Mouse (Mus musculus): Measurements from ENCODE around the gene Dag1. TPM values are rescaled to one million over a fixed set of nuclear protein-coding genes. Genes with fewer than 3 reads are reported as not detected.

The Dag1 gene
- polyA plus RNA-seq, 1 experiment from 2014 or later = 62.4 TPM

DNA sequence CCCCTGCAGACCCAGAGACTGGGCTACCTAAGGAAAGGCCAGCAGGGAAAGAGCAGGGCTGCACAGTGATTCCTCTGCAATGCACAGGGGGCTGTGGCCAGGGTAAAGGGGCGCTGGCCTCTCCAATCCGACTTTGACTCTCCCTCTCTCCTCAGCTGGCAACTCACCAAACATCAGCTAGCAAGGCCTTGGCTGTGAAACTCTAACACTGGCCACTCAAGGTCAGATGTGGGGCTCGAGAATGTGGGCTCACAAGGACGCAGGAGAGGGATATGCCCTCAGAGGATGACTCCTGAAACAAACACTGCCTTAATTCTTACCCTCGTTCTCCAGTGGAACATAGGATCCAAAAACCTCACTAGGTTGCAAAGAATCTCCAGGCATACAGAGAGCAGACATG is 85.4 kb downstream of the Dag1 start:
- H3K4me2 ChIP-seq (ENCODE audit: low read depth) = no peak overlapping the region
- 75% methylated on average over 5 of the region's 5 CpGs for WGBS
- no peak for DNase-seq (ENCODE audit: low spot score)
- H3K4me3 ChIP-seq (ENCODE audit: low read depth, low read length) = no peak overlapping the region
- no peaks in the 10 kb centered on the region for H3K27me3 ChIP-seq (ENCODE audit: control insufficient read depth, insufficient read depth, low read length)
- no peak for ATAC-seq (ENCODE audit: insufficient read depth, low FRiP score, low TSS enrichment)
- H3K36me3 ChIP-seq (ENCODE audit: control insufficient read depth, insufficient read depth, low read length) = no peaks in the 10 kb centered on the region
- H3K9ac ChIP-seq (ENCODE audit: low read length) = no peak overlapping the region
- H3K9me3 ChIP-seq (ENCODE audit: control insufficient read depth, low read length) = no peaks in the 10 kb centered on the region
- H3K4me1 ChIP-seq (ENCODE audit: control insufficient read depth, insufficient read depth, low read length) = no peaks in the 10 kb centered on the region
- no peak overlapping the region for H3K27ac ChIP-seq (ENCODE audit: low read depth, low read length)

DNA sequence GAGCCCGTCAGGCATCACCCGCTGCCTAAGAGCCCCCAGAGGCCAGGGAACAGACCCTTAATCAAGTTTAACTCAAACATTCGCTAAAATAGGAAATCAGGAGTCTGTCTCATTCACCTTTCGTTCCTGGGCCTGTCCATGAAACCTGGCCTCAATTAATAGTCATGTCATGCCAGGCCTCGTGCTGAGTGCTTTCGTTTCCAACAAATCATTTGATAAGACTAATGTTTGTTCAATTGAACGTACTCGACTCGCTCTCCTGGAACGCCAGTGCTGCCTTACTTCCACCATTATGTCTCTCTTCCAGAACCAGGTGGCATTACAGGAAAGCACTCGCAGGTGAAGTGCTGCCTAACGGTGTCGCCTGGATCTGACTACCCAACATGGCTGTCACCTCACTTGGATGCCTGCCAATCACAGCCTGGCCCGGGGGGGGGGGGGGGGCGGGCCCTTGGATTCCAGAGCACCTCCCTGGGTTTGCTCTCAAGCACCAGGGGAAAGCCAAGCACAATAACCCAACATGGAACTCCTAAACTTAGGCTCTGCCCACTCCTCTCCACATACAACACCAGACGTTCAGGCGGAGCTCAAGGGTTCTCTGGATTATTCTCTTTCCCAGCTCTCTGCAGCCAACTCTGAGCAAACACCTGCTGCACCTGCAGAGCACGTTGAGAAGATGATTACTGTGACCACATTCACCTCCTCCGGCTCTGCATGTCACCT is 88.5 kb downstream of the Dag1 start:
- no peak overlapping the region for H3K4me2 ChIP-seq (ENCODE audit: low read depth)
- no peak overlapping the region for H3K27ac ChIP-seq (ENCODE audit: low read depth, low read length)
- WGBS = 87% methylated on average over 18 of the region's 19 CpGs
- H3K4me3 ChIP-seq (ENCODE audit: low read depth, low read length) = no peak overlapping the region
- H3K4me1 ChIP-seq (ENCODE audit: control insufficient read depth, insufficient read depth, low read length) = no peaks in the 10 kb centered on the region
- no peaks in the 10 kb centered on the region for H3K9me3 ChIP-seq (ENCODE audit: control insufficient read depth, low read length)
- no peak overlapping the region for H3K9ac ChIP-seq (ENCODE audit: low read length)
- DNase-seq (ENCODE audit: low spot score) (no peak), ATAC-seq (ENCODE audit: insufficient read depth, low FRiP score, low TSS enrichment) (no peak)
- H3K36me3 ChIP-seq (ENCODE audit: control insufficient read depth, insufficient read depth, low read length) = no peaks in the 10 kb centered on the region
- no peaks in the 10 kb centered on the region for H3K27me3 ChIP-seq (ENCODE audit: control insufficient read depth, insufficient read depth, low read length)

DNA sequence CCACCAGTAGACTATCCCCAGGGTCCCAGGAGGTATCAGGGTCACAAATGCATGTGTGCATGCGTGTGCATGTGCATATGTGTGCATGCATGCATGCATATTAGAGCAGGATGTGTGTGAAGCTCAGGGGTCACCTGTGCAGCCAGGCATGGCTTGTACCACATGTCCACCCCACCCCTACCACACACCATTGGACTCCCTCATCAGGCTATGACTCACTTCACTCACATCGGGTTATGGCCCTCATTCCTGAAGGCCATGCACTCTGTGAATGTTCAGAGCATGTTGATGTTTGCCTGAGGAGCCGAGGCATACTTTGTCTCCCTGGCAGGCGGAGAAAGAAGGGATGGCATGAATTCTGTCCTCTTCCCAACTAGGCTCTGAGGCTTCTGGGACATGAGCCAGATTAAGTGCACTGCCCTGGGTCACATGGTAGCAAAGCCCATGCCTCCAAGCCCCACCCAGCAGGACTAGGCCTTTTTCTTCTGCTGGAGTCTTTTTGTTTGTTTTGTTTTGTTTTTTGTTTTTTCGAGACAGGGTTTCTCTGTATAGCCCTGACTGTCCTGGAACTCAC is 90.9 kb downstream of the Dag1 start:
- ATAC-seq (ENCODE audit: insufficient read depth, low FRiP score, low TSS enrichment) = no peak
- WGBS = 81% methylated on average over 5 of the region's 5 CpGs
- Histone ChIP-seq H3K4me3 (ENCODE audit: low read depth, low read length) (no peak overlapping the region), H3K27ac (ENCODE audit: low read depth, low read length) (no peak overlapping the region), H3K9ac (ENCODE audit: low read length) (no peak overlapping the region), H3K27me3 (ENCODE audit: control insufficient read depth, insufficient read depth, low read length) (no peaks in the 10 kb centered on the region), H3K9me3 (ENCODE audit: control insufficient read depth, low read length) (no peaks in the 10 kb centered on the region), H3K36me3 (ENCODE audit: control insufficient read depth, insufficient read depth, low read length) (no peaks in the 10 kb centered on the region), H3K4me2 (ENCODE audit: low read depth) (no peak overlapping the region), H3K4me1 (ENCODE audit: control insufficient read depth, insufficient read depth, low read length) (no peaks in the 10 kb centered on the region)
- DNase-seq (ENCODE audit: low spot score) = no peak

DNA sequence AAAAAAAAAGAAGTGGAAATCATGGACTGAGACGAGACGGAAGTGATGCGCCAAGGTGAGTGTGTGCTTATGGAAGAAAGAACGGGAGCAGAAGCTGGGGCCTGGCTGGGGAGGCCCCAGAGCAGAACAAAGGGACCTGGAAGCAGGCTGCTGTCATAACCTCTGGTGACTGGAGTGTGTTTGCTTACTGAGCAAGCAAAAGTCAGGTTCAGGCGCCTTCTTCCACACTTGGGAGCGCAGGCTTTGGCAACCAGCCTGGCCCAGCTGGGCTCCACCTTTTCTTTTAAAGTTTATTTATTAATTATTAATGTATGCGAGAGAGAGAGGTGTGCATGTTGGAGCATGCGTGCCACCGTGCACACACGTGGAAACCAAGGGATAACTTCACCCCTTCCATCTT is 94.0 kb downstream of the Dag1 start:
- Histone ChIP-seq H3K4me1 (ENCODE audit: control insufficient read depth, insufficient read depth, low read length) (no peaks in the 10 kb centered on the region), H3K36me3 (ENCODE audit: control insufficient read depth, insufficient read depth, low read length) (no peaks in the 10 kb centered on the region), H3K27me3 (ENCODE audit: control insufficient read depth, insufficient read depth, low read length) (no peaks in the 10 kb centered on the region), H3K4me3 (ENCODE audit: low read depth, low read length) (no peak overlapping the region), H3K9me3 (ENCODE audit: control insufficient read depth, low read length) (no peaks in the 10 kb centered on the region), H3K9ac (ENCODE audit: low read length) (no peak overlapping the region), H3K27ac (ENCODE audit: low read depth, low read length) (no peak overlapping the region), H3K4me2 (ENCODE audit: low read depth) (no peak overlapping the region)
- DNase-seq (ENCODE audit: low spot score) = no peak
- WGBS = 84% methylated on average over 10 of the region's 10 CpGs
- ATAC-seq (ENCODE audit: insufficient read depth, low FRiP score, low TSS enrichment) = no peak

DNA sequence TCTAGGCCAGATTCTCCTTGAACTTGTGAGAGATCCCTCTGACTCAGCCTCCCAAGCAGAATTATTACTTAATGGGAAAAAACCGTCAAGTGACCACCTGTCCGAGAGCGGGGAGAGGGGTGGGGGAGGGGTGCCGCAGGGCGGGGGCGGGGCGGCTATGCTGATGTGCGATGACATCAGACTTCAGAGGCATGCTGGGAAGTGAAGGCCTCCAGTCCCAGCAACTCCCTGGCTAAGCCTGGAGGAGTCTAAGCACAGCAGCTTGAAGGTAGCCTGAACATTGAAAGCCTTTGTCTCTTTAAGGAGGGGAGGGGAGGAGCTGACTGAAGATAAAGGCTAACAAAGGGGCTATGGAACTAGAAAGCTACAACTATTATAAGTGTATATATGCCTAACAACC is 98.6 kb downstream of the Dag1 start:
- no peak for DNase-seq (ENCODE audit: low spot score)
- Histone ChIP-seq H3K4me2 (ENCODE audit: low read depth) (no peak overlapping the region), H3K4me1 (ENCODE audit: control insufficient read depth, insufficient read depth, low read length) (no peaks in the 10 kb centered on the region), H3K36me3 (ENCODE audit: control insufficient read depth, insufficient read depth, low read length) (no peaks in the 10 kb centered on the region), H3K9me3 (ENCODE audit: control insufficient read depth, low read length) (no peaks in the 10 kb centered on the region), H3K4me3 (ENCODE audit: low read depth, low read length) (no peak overlapping the region), H3K27ac (ENCODE audit: low read depth, low read length) (no peak overlapping the region), H3K27me3 (ENCODE audit: control insufficient read depth, insufficient read depth, low read length) (no peaks in the 10 kb centered on the region), H3K9ac (ENCODE audit: low read length) (no peak overlapping the region)
- WGBS = 34% methylated on average over 8 of the region's 8 CpGs
- ATAC-seq (ENCODE audit: insufficient read depth, low FRiP score, low TSS enrichment) = no peak

DNA sequence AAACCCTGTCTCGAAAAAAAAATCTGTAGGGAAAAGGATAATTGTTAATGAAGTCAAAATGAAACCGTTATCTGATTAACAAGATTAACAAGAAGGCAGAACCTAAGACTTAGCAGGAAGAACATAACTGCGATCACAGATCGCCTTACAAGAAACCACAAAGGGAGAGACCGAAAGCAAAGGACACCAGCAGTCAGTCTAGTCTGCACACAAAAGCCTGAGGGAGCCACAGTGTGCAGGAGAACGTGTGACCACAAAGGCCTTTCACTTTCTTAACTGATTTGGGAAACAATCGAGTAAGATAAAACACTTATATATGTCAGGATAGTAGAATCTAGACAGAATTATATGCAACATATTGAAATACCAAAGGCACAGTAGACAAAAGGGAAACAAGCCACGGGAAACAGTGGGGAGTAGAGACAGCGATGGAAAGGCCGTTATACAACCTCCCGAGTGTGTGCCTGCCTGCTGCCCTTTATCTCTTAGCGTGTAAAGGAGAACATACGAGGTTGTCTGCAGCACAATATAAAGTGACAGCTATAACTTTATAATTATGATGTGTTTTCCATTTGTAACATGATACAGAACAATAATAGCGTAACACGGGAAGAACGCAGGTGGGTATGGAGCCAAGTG is 100.0 kb downstream of the Dag1 start:
- no peak overlapping the region for H3K9ac ChIP-seq (ENCODE audit: low read length)
- 84% methylated on average over 16 of the region's 16 CpGs for WGBS
- H3K27ac ChIP-seq (ENCODE audit: low read depth, low read length) = no peak overlapping the region
- H3K9me3 ChIP-seq (ENCODE audit: control insufficient read depth, low read length) = no peaks in the 10 kb centered on the region
- ATAC-seq (ENCODE audit: insufficient read depth, low FRiP score, low TSS enrichment) (no peak), DNase-seq (ENCODE audit: low spot score) (no peak)
- H3K27me3 ChIP-seq (ENCODE audit: control insufficient read depth, insufficient read depth, low read length) = no peaks in the 10 kb centered on the region
- no peak overlapping the region for H3K4me3 ChIP-seq (ENCODE audit: low read depth, low read length)
- H3K4me2 ChIP-seq (ENCODE audit: low read depth) = no peak overlapping the region
- H3K4me1 ChIP-seq (ENCODE audit: control insufficient read depth, insufficient read depth, low read length) = no peaks in the 10 kb centered on the region
- H3K36me3 ChIP-seq (ENCODE audit: control insufficient read depth, insufficient read depth, low read length) = no peaks in the 10 kb centered on the region

DNA sequence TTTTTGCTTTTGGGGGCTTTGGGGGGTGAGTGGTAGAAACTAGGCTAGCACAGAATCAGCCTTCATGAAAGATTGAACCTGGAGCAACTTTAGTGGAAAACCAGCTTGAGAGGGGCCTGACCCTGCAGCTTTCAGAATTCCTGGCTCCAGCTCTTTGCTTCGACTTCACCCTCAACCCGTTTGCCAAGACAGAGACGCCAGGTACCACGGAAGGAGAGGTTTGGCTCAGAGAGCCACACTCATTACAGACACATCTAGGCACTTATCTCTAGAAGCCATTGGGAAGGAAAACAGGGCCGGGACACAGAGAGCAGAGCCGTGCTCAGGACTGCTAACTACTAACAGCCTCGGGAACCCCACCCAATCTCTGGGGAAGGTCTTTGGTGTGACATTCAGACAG is 105.9 kb downstream of the Dag1 start:
- no peak overlapping the region for H3K4me2 ChIP-seq (ENCODE audit: low read depth)
- no peak overlapping the region for H3K4me3 ChIP-seq (ENCODE audit: low read depth, low read length)
- H3K9me3 ChIP-seq (ENCODE audit: control insufficient read depth, low read length) = no peaks in the 10 kb centered on the region
- no peak overlapping the region for H3K9ac ChIP-seq (ENCODE audit: low read length)
- 83% methylated on average over 7 of the region's 7 CpGs for WGBS
- no peak for ATAC-seq (ENCODE audit: insufficient read depth, low FRiP score, low TSS enrichment)
- H3K27me3 ChIP-seq (ENCODE audit: control insufficient read depth, insufficient read depth, low read length) = no peaks in the 10 kb centered on the region
- no peak overlapping the region for H3K27ac ChIP-seq (ENCODE audit: low read depth, low read length)
- no peak for DNase-seq (ENCODE audit: low spot score)
- no peaks in the 10 kb centered on the region for H3K36me3 ChIP-seq (ENCODE audit: control insufficient read depth, insufficient read depth, low read length)
- H3K4me1 ChIP-seq (ENCODE audit: control insufficient read depth, insufficient read depth, low read length) = no peaks in the 10 kb centered on the region

DNA sequence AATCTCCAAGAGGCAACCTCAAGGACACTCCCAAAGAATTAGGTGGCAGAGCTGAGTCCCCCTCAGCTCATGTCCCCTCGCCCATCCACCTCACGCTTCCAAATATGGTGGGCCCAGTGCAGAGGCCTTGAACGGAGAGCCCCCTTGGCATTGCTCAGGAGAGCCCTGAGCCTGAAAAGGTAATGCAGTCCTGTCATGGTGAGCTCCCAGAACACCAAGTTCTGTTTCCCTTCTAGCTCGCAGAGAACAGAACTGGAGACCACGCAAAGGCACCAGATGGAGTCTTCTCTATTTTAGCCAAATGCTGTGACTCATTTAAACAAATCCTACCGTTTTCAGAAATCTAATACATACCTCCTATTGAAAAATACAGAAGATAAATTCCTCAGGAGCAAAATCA is 106.3 kb downstream of the Dag1 start:
- H3K4me2 ChIP-seq (ENCODE audit: low read depth) = no peak overlapping the region
- H3K4me1 ChIP-seq (ENCODE audit: control insufficient read depth, insufficient read depth, low read length) = no peaks in the 10 kb centered on the region
- no peak overlapping the region for H3K9ac ChIP-seq (ENCODE audit: low read length)
- no peak for ATAC-seq (ENCODE audit: insufficient read depth, low FRiP score, low TSS enrichment)
- no peak overlapping the region for H3K4me3 ChIP-seq (ENCODE audit: low read depth, low read length)
- H3K36me3 ChIP-seq (ENCODE audit: control insufficient read depth, insufficient read depth, low read length) = no peaks in the 10 kb centered on the region
- no peak overlapping the region for H3K27ac ChIP-seq (ENCODE audit: low read depth, low read length)
- WGBS = 87% methylated on average over 6 of the region's 6 CpGs
- no peaks in the 10 kb centered on the region for H3K27me3 ChIP-seq (ENCODE audit: control insufficient read depth, insufficient read depth, low read length)
- H3K9me3 ChIP-seq (ENCODE audit: control insufficient read depth, low read length) = no peaks in the 10 kb centered on the region
- no peak for DNase-seq (ENCODE audit: low spot score)

DNA sequence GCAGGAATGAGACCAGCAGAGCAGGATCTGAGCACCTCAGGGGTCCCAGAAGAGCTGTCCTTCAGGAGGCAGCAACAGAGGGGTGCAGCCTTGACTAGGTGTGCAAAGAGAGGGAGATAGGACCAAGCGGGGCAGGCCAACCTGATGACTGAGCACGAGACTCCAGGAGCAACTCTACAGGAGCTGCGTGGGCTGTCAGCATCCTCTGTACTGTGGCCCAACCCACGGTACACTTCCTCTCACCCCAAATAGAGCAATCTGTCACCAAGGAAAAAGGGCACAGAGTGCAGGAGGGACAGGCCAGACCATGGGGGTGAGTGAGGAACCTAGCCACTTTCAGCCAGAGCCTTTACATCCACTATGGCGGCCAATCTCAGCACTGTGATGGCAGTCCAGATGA is 107.0 kb downstream of the Dag1 start:
- Histone ChIP-seq H3K27ac (ENCODE audit: low read depth, low read length) (no peak overlapping the region), H3K4me3 (ENCODE audit: low read depth, low read length) (no peak overlapping the region), H3K36me3 (ENCODE audit: control insufficient read depth, insufficient read depth, low read length) (no peaks in the 10 kb centered on the region), H3K27me3 (ENCODE audit: control insufficient read depth, insufficient read depth, low read length) (no peaks in the 10 kb centered on the region), H3K9ac (ENCODE audit: low read length) (no peak overlapping the region), H3K4me1 (ENCODE audit: control insufficient read depth, insufficient read depth, low read length) (no peaks in the 10 kb centered on the region), H3K9me3 (ENCODE audit: control insufficient read depth, low read length) (no peaks in the 10 kb centered on the region), H3K4me2 (ENCODE audit: low read depth) (no peak overlapping the region)
- 84% methylated on average over 5 of the region's 5 CpGs for WGBS
- DNase-seq (ENCODE audit: low spot score) (no peak), ATAC-seq (ENCODE audit: insufficient read depth, low FRiP score, low TSS enrichment) (no peak)
